Mouse (Mus musculus) layer of hippocampus, adult 8-10 months (tissue): Measurements from ENCODE around the gene Acoxl. TPM values are rescaled to one million over a fixed set of nuclear protein-coding genes. Genes with fewer than 3 reads are reported as not detected.

Experiments used
- DNase-seq, 2 experiments: peaks; one replicate each; pipeline ENCODE4 v3.0.0; 2022; ENCODE audit warnings: low spot score in 2 of 2
- total RNA-seq, 4 experiments: library from RNA; stranded (reverse); gene quantifications; 2 replicates each; pipeline ENCODE4 v1.2.4; 2022

Acoxl gene
- total RNA-seq, 4 experiments from 2014 or later, result not detected

- no peak for DNase-seq
Observed at GRCm38 (mm10) chr2:127894890-127895289, 56.2 kb downstream of the Acoxl start.

GRCm38 (mm10) chr2:127897718-127898117, 59.0 kb downstream of the Acoxl start:
- DNase-seq, result no peak

- DNase-seq, result no peak
Observed at GRCm38 (mm10) chr2:127904918-127905317, 66.2 kb downstream of the Acoxl start.

- no peak for DNase-seq
Observed at GRCm38 (mm10) chr2:127906973-127907678, 68.5 kb downstream of the Acoxl start.

GRCm38 (mm10) chr2:127907679-127908042, 69.0 kb downstream of the Acoxl start:
- no peak for DNase-seq

- no peak for DNase-seq
Observed at GRCm38 (mm10) chr2:127908881-127909280, 70.2 kb downstream of the Acoxl start.

- peak; percentile 32 to 61 for DNase-seq
Observed at GRCm38 (mm10) chr2:127909790-127910189, 71.1 kb downstream of the Acoxl start.

GRCm38 (mm10) chr2:127911579-127911978, 72.9 kb downstream of the Acoxl start:
- DNase-seq, result no peak

GRCm38 (mm10) chr2:127914047-127914446, 75.4 kb downstream of the Acoxl start:
- DNase-seq, result no peak

- no peak for DNase-seq
Observed at GRCm38 (mm10) chr2:127916804-127917410, 78.2 kb downstream of the Acoxl start.

GRCm38 (mm10) chr2:127919740-127920139, 81.1 kb downstream of the Acoxl start:
- no peak for DNase-seq

- no peak for DNase-seq
Observed at GRCm38 (mm10) chr2:127922036-127922901, 83.6 kb downstream of the Acoxl start.

GRCm38 (mm10) chr2:127923077-127923680, 84.5 kb downstream of the Acoxl start:
- no peak for DNase-seq

GRCm38 (mm10) chr2:127926679-127927324, 88.1 kb downstream of the Acoxl start:
- no peak for DNase-seq

GRCm38 (mm10) chr2:127927452-127928273, 89.0 kb downstream of the Acoxl start:
- no peak for DNase-seq

GRCm38 (mm10) chr2:127928279-127928678, 89.6 kb downstream of the Acoxl start:
- no peak for DNase-seq

- no peak for DNase-seq
Observed at GRCm38 (mm10) chr2:127928871-127929270, 90.2 kb downstream of the Acoxl start.

GRCm38 (mm10) chr2:127929939-127930715, 91.5 kb downstream of the Acoxl start:
- DNase-seq, result no peak

- DNase-seq, result no peak
Observed at GRCm38 (mm10) chr2:127931576-127931975, 92.9 kb downstream of the Acoxl start.

- peak in 1 of 2 experiments; percentile 19 for DNase-seq
Observed at GRCm38 (mm10) chr2:127933531-127933931, 94.9 kb downstream of the Acoxl start.
